Mouse (Mus musculus): ENCODE results near the gene Vldlr.

DNA sequence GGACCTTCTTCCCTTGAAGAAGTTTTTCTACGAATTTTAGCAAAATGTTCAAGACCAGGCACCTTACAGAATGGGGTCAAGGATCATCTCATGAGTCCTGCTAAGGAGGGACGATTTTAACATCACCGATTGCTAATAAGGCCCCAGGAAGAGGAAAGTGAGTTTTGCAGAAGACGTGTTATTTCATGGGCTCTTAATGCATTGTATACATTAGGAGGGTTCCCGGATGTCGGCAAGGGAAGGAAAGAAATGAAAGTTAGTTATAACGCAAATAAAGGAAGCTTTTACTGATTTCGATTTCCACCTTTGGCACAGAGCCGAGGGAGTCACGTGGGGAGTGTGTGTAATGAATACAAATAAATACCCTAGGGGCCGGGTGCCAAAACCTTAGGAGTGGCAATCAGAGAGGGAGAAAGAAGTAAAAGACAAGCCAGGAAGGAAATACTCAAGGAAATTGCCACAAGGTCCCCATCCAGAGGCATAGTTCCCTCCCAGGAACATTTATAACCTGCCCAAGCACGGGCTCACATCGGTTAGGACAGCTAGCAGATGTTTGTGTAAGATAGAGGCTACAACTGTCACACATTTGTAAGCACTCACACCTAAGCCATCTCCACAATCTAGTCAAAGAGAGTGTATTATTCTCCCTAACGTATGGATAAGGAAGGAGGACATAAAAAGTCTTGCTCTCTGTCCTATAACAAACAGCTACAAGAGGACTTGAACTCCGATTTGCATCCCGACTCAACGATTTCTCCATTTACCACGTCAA is 35.7 kb upstream of the Vldlr start:
- TF ChIP-seq MAFK (IDR thresholded peaks at IDR 0.05; ENCODE audit: insufficient read depth, low read depth, low read length) (no peak), HCFC1 (IDR thresholded peaks at IDR 0.05; ENCODE audit: borderline replicate concordance, insufficient read depth, low read length) (no peak), ZNF384 (IDR thresholded peaks at IDR 0.05; ENCODE audit: low read depth, low read length) (no peak), ZC3H11A (IDR thresholded peaks at IDR 0.05; ENCODE audit: borderline replicate concordance, low read depth, low read length) (no peak), CHD2 (IDR thresholded peaks at IDR 0.05; ENCODE audit: low read depth, low read length) (no peak)

Data from ES-E14 (cell line).